Mouse (Mus musculus): ENCODE data around the gene Smurf2. TPM values are rescaled to one million over a fixed set of nuclear protein-coding genes. Genes with fewer than 3 reads are reported as not detected.

Smurf2 gene
- polyA plus RNA-seq (2012) = 0.03 and 0.10 TPM in 2 replicates

DNA sequence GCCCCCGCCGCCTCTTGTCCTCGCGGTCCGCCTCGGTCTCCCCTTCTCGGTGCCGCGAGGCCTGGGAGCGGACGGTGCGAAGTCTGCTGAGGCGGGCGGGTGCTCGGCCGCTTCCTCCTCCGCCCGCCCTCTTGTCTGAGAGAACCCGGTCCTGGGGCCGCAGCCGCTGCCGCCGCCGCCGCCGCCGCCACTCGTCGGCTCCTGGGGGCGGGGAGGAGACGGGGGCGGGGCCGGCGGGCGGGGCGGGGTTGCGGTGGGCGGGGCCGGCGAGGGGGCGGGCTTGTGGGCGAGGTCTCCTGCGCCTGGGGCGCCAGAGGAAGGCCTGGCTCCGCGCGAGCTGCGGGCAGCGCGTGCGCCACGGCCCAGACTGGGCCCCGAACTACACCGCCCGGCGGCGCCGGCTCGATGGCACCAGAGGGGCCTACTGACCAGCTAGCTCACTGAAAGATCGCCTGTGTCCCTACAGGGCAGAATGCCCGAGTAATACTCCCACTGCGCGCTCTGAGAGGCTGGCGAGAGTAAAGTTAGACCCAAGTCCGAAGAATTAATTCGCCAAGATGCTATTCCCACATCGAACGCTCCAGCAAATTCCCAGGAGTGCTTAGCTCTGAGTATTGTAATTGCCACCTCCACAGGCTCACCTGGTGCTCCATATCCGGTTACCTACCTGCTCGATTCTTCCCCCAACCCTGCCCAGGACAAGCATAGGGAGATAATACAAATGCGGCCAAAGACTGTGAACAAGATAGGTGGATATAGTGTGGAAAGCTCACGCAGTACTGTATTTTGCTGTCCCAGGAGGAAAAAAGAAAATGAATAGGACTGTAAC, at the start of gene Smurf2:
Smurf2 (minus strand) TSS at position 165 of the 829 bp plus-strand sequence.
- Histone ChIP-seq H3K4me1 (ENCODE audit: control insufficient read depth) (peaks cover 25% of the 10 kb centered on the region), H3K27me3 (ENCODE audit: control insufficient read depth) (peaks cover 5% of the 10 kb centered on the region; the same call in 1 of the 2 replicates), H3K36me3 (ENCODE audit: control insufficient read depth) (no peaks in the 10 kb centered on the region), H3K4me3 (replicated peaks) (peak within 1 kb of the TSS; percentile 91), H3K9me3 (ENCODE audit: control insufficient read depth, low read length) (no peaks in the 10 kb centered on the region)
- no peak for TF ChIP-seq TAL1 (IDR thresholded peaks at IDR 0.05; ENCODE audit: low read length)

DNA sequence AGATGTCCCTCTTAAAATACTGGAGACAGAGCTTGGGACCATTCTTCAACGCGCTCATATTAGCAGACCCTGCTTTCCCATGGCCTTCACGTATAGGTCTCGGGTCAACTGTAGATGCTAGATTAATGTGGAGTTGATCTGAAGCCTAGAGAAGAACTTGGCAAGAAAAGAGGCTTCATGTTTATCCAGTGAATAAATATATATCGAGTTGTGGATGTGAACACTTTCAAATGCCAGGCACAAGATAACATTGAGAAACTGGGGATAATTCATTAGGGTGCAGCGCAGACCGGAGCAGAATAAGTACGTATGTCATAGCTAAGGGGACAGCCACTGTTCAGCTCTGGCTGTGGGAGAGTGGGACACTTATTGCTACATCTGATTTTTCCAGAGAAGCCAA, 49.3 kb upstream of the Smurf2 start:
- Histone ChIP-seq H3K27me3 (ENCODE audit: control insufficient read depth) (no peaks in the 10 kb centered on the region), H3K36me3 (ENCODE audit: control insufficient read depth) (no peaks in the 10 kb centered on the region), H3K9me3 (ENCODE audit: control insufficient read depth, low read length) (peaks cover 2% of the 10 kb centered on the region), H3K4me3 (replicated peaks) (no peak overlapping the region), H3K4me1 (ENCODE audit: control insufficient read depth) (no peaks in the 10 kb centered on the region)
- TF ChIP-seq TAL1 (IDR thresholded peaks at IDR 0.05; ENCODE audit: low read length) (no peak), GATA1 (IDR thresholded peaks at IDR 0.05; ENCODE audit: low read length) (no peak)

GRCm38 (mm10) chr11:106967630-106968029, 47.1 kb upstream of the Smurf2 start:
- TF ChIP-seq GATA1 (IDR thresholded peaks at IDR 0.05; ENCODE audit: low read length) (no peak), TAL1 (IDR thresholded peaks at IDR 0.05; ENCODE audit: low read length) (no peak)
- Histone ChIP-seq H3K9me3 (ENCODE audit: control insufficient read depth, low read length) (peaks cover 2% of the 10 kb centered on the region), H3K27me3 (ENCODE audit: control insufficient read depth) (no peaks in the 10 kb centered on the region), H3K36me3 (ENCODE audit: control insufficient read depth) (no peaks in the 10 kb centered on the region), H3K4me3 (replicated peaks) (no peak overlapping the region), H3K4me1 (ENCODE audit: control insufficient read depth) (no peaks in the 10 kb centered on the region)

DNA sequence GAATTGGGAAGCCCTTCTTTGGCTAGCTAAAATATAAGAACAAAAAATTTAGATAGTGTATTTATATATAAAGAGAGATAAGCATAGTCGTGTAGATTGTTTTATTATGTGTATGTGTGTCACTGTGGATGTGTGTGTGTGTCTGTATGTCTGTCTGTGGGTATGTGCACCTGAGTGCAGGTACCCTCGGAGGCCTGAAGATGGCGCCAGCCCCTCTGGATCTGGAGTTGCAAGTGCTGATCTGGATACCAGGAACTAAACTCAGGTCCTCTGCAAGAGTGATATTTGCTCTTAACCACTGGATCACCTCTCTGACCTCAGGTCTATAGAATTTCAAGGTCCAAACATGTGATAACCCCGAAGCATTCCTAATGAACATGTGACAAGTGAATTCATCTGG, 45.4 kb upstream of the Smurf2 start:
- Histone ChIP-seq H3K27me3 (ENCODE audit: control insufficient read depth) (no peaks in the 10 kb centered on the region), H3K4me3 (replicated peaks) (no peak overlapping the region), H3K36me3 (ENCODE audit: control insufficient read depth) (no peaks in the 10 kb centered on the region), H3K9me3 (ENCODE audit: control insufficient read depth, low read length) (peaks cover 2% of the 10 kb centered on the region), H3K4me1 (ENCODE audit: control insufficient read depth) (peaks cover 3% of the 10 kb centered on the region)
- TF ChIP-seq TAL1 (IDR thresholded peaks at IDR 0.05; ENCODE audit: low read length) = no peak

DNA sequence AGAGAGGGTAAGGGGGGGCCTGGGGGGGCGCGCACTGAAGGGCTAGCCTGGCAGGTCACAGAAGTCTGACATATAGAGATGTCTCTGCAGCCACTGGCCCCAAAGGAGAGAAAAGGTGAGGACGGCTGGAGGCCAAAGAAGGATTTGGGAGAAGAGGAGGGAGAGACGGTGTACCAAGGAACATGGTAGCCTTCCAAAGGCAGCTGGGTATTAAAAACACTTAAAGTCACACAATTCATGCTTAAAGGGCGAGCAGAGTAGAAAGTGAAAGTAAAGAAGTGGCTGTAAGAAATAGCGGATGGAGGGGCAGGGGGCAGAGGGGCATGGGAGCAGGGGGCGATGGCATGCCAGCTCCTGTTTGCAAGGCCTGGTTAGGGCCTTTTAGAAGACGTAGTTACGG, 41.8 kb upstream of the Smurf2 start:
- H3K4me3 ChIP-seq (replicated peaks) = no peak overlapping the region
- H3K4me1 ChIP-seq (ENCODE audit: control insufficient read depth) = peaks cover 3% of the 10 kb centered on the region
- TF ChIP-seq TAL1 (IDR thresholded peaks at IDR 0.05; ENCODE audit: low read length) (no peak), GATA1 (IDR thresholded peaks at IDR 0.05; ENCODE audit: low read length) (no peak)

DNA sequence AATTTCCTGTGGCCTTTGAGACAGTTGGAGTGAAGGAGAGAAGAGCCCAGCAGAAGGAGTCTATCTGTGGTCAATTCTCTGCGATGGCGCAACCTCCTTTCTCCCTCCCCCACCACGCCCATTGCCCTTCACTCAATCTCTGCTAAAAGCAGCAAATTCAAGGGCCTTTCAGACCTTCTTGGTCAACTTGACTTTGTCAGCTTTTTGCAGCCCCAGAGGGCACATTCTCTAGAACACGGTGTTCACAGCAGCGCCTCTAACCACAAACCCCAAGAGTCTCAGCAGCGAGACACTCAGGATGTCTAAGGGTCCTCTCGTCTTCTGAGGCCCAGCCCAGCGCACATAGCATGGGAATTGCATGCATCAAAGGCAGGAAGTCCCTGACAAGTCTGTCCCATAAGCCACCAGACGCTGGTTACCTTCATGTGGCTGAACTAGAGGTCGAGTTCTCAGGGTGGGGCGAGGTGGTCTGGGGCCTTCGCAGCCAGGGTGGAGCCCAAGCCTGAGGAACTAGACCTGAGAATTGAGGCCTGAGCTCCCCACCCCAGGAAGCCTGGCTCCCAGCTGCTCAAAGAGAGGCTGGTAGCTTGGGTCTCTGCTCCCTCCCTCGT, 41.1 kb upstream of the Smurf2 start:
- H3K9me3 ChIP-seq (ENCODE audit: control insufficient read depth, low read length) = peaks cover 2% of the 10 kb centered on the region
- TF ChIP-seq GATA1 (IDR thresholded peaks at IDR 0.05; ENCODE audit: low read length) (no peak), TAL1 (IDR thresholded peaks at IDR 0.05; ENCODE audit: low read length) (no peak)
- H3K4me3 ChIP-seq (replicated peaks) = no peak overlapping the region
- H3K4me1 ChIP-seq (ENCODE audit: control insufficient read depth) = peaks cover 3% of the 10 kb centered on the region
- H3K27me3 ChIP-seq (ENCODE audit: control insufficient read depth) = 0 out of 2 replicates have a peak, but pooled peaks cover 2% of the 10 kb centered on the region
- H3K36me3 ChIP-seq (ENCODE audit: control insufficient read depth) = no peaks in the 10 kb centered on the region

More for the DNA sequence above, 41.8 kb upstream of the Smurf2 start:
- H3K36me3 ChIP-seq (ENCODE audit: control insufficient read depth) = no peaks in the 10 kb centered on the region
- peaks cover 2% of the 10 kb centered on the region for H3K9me3 ChIP-seq (ENCODE audit: control insufficient read depth, low read length)
- H3K27me3 ChIP-seq (ENCODE audit: control insufficient read depth) = 0 out of 2 replicates have a peak, but pooled peaks cover under 1% of the 10 kb centered on the region

- no peaks in the 10 kb centered on the region for H3K9me3 ChIP-seq (ENCODE audit: control insufficient read depth, low read length)
- TF ChIP-seq GATA1 (IDR thresholded peaks at IDR 0.05; ENCODE audit: low read length) = no peak
- TF ChIP-seq TAL1 (IDR thresholded peaks at IDR 0.05; ENCODE audit: low read length) = no peak
- 0 out of 2 replicates have a peak, but pooled peaks cover 2% of the 10 kb centered on the region for H3K27me3 ChIP-seq (ENCODE audit: control insufficient read depth)
- no peak overlapping the region for H3K4me3 ChIP-seq (replicated peaks)
- H3K4me1 ChIP-seq (ENCODE audit: control insufficient read depth) = peaks cover 3% of the 10 kb centered on the region
- no peaks in the 10 kb centered on the region for H3K36me3 ChIP-seq (ENCODE audit: control insufficient read depth)
These were observed 38.6 kb upstream of the Smurf2 start for GRCm38 (mm10) chr11:106959121-106959520.

DNA sequence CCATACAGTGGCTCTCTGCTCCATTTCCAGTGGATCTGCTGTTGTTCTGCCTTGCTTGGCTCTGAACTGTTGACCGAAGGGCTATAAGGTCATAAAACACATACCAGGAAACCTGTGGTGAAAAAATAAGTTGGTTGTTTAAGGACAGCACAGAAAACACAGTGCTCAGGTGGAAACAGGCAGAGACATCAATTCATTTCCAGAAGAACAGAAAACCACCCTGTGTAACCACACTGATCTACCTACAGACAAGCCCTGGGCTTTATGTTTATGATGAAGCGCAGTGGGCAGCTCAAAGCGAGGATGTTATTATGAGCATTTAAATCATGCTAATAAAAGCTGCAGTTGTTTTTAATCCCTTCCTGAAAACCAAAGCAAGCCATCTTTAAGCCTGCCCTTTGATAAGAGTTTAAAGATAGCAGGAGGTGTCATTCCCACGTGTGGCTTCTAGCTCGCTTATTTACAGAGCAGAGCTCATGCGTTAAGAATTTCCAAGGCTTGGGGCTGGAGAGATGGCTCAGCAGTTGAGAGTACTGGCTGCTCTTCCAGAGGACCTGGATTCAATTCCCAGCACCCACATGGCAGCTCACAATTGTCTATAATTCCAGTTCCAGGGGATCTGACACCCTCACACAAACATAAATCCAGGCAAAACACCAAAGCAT, 38.0 kb upstream of the Smurf2 start:
- H3K4me1 ChIP-seq (ENCODE audit: control insufficient read depth) = peaks cover 3% of the 10 kb centered on the region
- H3K4me3 ChIP-seq (replicated peaks) = no peak overlapping the region
- H3K27me3 ChIP-seq (ENCODE audit: control insufficient read depth) = 0 out of 2 replicates have a peak, but pooled peaks cover 2% of the 10 kb centered on the region
- H3K36me3 ChIP-seq (ENCODE audit: control insufficient read depth) = no peaks in the 10 kb centered on the region
- no peaks in the 10 kb centered on the region for H3K9me3 ChIP-seq (ENCODE audit: control insufficient read depth, low read length)
- TF ChIP-seq TAL1 (IDR thresholded peaks at IDR 0.05; ENCODE audit: low read length) (no peak), GATA1 (IDR thresholded peaks at IDR 0.05; ENCODE audit: low read length) (no peak)
